Mouse (Mus musculus): ENCODE data around the gene Wbp2.
"Not testable (repeated sequence)": the region's sequence is repeated elsewhere in the genome, so short reads cannot be mapped to it uniquely, and the experiment has no call there.

Gene Wbp2

DNA sequence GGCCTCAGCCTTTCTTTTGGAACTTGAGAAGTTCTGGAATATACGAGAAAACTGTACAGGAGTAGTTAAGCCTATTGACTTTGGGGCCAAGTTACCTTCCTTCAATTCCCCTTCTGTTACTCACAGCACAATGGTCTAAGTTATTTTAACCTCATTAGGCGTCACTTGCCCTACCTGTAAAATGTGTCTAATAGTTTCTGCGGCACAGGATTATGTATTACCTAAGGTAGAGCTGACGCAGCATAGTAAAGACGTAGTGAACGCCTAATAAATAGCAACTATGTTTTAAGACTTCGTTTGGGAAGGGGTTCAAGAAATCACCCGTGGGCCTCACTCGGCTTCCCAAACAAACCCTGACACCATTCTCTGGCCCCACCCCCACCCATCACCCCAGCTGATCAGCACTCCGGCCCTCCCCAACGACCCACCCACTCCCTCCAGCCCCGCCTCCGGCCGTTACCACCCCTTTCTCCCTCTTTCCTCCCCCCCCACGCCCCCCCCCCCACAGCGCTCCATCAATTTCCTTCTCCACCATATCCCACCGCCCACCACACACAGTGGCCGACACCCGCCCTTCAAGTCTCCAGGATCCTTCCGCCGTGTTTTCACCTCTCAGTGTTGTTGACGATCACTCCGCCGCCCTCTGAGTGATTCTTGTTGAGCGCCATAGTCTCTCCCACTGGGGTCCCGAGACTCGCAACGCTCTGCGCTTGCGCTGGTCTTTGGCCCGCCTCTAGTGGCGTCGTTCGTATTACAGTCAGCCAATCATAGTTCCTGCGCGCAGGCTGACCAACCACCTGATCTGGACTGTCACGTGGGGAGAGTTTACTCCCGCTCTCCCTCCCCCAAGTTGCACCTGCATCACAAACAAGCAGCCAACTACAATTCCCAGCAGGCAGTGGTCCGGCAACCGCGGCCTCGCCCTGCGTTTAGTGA lies at the start of gene Wbp2:
Wbp2 (minus strand) TSS at position 738 of the 936 bp plus-strand sequence.
- peak; percentile 99 for DNase-seq (ENCODE audit: low read depth)

DNA sequence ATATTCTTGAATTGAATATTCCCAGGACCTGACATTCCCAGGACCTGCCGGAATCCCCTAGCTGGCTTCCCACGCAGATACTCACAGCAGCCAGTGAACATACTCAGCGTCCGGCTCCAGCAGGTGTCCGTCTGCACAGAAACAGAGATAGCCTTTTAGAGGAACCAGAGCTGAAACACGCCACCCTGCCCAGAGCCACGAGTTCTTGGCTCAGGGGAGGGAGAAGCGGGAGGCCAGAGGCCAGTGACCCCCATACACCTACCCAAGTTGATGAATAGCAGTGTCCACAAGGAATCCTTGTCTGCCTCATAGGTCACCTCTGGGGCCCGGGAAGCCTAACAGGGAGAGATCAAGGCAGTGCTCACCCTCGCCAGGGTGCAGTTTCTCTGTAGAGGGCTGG lies 47.4 kb upstream of the Wbp2 start:
- no peak for DNase-seq (ENCODE audit: low read depth)

DNA sequence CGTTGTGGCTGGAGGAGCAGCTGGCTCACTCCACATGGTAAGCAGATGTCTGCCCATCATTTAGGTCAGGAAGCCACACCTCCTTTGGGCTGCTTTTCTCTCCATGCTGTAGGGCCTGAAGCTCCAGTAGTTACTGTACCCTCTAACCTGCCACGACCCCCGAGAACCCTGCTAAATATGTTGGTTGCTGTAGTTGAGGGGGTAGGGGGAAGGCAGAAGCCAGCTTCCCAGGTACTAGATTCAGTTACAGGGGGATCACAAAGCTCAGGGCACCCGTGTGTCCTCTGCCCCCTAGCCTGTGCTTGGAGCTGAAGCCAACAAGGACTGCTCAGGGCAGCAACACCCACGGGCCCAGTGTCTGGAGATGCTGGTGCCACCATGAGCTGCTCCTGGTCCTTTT lies 46.7 kb upstream of the Wbp2 start:
- DNase-seq (ENCODE audit: low read depth): peak; percentile 21

DNA sequence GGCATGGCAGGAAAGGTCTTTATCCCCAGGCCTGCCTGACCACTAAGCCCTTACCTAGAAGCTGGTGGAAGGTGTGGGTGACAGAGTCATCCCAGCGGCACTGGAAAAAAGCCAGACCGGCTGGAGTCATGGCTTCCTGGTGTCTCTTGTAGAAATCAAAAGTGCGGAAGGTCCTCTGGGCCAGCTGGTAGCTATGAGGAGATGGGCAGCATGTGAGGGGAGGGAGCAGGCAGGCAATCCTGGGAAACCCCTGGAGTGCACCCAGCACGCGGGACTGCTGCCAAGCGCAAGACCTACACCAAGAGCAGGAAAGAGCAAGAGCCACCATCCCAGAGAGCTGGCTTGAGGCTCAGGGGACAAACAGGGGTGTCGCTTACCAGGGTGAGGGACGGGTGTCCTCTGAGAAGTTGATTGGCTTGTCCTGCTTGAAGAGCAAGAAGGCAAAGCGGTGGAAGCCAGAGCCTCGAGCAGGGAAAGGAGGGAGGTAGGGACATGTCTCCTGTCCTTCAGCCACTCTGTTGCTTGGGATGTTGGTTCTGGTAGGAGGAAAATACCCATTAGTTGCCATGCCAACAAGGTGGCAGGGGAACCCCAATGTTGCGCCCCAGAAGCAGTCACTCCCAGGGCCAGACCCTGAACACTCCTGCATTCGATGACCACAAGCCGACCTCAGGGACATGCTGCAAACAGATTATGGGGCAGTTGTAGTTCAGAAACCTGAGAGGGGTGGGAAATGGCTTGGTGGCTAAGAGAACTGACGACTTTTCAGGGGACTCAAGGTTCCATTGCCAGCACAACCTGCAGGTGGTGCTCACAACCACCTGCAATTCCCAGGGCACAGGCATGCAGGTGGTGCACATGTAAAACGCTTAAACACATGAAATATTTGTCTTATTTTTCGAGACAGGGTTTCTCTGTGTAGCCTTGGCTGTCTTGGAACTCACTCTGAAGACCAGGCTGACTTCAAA lies 45.9 kb upstream of the Wbp2 start:
- DNase-seq (ENCODE audit: low read depth): peak; percentile 21

DNA sequence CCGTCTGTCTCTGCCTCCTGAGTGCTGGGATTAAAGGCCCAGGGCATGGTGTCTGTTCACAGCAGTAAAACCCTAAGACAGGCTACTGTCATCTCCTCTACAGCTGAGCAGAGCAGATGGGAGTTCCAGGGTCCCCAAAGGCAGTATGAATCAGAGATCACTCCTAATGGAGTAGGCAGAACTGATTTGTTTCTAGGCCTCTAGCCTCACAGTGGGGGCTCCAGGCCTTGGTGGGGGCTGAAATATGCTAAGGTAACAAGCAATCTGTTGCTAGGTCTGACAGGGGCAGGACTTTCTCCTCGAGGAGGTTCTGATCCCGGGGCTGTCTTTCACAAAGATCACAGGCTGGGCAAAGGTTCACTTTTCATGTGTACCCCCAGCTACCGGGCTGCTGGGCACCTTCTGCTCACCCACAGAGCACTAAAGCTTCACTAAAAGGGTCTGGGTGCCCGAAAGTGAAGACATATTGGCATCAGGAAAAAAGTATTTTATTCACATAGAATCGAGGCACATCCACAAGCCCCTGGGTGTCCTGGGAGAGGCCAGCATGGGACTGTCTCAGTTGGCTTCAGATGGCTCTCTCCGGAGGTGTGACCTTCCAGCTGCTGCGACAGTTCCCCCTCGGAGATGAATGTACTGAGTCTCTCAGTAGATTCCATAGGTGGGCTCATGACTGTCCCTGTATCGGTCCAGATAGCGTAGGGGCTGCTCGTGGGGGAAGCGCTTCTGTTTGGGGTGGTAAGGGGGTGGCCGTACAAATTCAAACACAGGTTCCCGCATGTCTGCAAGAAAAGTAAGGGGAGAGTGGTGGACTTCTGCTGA lies 44.8 kb upstream of the Wbp2 start:
- no peak for DNase-seq (ENCODE audit: low read depth)

DNA sequence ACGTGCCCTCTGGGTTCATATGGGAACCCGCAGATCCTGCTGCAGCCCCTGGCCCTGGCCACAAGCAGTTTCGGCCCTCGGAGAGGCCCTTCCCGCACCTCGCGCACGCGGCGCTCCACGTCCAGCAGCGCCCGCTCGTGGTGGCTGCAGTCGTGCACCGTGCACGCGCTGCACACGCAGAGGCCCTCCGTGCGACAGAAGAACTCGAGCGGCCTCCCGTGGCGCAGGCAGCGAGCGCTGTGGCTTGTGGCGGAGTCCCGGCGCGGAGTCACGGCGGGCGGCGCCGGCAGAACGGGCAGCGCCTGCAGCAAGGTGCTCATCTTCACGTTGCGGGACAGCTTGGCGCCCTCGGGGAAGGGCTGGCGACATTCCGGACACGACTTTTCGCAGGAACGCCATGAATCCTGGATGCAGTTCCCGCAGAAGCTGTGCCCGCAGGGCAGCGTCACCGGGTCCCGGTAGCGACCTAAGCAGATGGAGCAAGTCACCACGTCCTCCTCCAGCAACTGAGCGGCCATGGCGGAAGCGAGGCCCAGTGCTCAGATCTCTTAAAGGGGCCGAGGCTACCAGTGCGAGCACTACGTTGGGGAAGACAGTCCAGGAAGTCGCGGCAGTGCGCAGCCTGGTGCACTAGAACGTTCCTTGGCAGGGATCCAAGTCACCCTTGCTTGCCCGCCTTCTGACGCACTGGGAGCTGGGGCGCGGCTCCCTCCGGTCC lies 43.9 kb upstream of the Wbp2 start, which contains the start of gene Trim65:
Trim65 (minus strand) TSS at position 641 of the 718 bp plus-strand sequence.
- peak; percentile 95 for DNase-seq (ENCODE audit: low read depth)

DNA sequence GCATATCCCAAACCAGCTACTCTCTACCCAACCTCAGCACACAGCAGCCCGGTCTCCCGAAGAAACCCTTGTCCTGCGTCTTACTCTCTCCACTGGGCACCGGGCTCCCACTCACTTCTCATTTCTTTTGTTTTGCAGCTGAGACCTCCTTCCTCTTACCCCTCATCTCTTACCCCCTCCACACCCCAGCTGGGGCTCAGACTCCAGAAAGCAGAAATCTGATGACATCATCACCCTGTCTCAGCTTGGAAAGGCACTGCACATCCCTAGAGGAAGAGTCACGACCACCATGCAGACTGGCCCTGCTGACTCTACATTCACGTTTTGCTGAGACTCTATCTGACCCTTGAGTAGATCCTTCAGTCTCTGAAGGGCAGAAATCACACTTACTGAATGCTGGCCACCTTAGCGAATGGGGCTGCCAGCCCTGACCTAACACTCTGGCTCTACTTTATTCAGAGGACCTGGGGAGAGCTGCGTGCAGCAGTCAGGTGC lies 43.2 kb upstream of the Wbp2 start:
- peak; percentile 48 for DNase-seq (ENCODE audit: low read depth)

DNA sequence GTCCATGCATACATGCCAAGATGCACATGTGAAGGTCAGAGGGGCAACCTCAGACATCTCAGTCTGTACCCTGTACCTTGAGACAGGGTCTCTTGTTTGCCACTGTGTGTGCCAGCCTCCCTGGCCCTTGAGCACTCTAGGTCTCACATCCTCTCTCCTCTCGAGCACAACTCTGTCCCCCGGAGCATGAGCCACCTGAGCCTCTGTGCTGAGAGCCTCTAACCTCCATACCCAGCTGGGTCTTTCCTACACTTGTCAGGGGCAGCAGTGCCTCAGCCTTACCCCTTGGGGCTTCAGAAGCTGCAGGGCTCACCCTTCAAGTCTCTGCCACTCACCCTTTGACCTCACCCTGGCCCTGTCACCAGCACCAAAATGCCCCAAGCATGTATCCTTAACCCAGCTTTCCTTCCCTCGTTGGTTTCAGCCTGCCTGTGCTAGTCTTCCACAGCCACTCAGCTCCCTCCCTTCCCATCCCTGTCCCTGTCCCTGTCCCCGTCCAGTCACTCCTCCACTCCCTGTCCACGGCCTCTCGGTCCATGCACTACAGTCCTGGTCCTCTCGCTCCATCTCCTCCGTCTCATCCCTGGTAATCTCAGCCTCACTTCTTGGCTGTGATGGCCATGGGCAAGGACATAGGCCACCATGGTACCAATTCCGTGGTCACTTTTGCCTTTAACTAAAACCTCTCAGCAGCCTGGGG lies 42.4 kb upstream of the Wbp2 start:
- DNase-seq (ENCODE audit: low read depth): no peak

DNA sequence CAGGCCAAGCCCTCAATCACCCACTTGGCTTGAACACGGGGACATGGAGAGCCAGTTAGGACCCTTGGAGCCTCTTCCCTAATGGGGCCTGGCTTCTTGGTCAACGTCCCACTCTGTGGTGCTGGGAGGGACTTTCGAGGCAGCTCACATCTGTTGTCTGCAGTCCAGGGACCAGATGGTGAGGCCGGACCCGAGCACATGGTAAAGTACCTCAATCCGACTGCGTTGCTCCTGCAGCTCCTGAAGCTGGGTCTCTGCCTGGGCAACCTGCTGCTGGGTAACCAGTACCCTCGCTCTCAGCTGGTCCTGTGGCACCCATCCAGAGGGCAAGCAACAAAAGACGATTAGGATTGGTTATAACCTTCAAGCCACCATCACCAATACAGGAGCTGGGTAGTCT lies 41.2 kb upstream of the Wbp2 start:
- DNase-seq (ENCODE audit: low read depth): no peak

DNA sequence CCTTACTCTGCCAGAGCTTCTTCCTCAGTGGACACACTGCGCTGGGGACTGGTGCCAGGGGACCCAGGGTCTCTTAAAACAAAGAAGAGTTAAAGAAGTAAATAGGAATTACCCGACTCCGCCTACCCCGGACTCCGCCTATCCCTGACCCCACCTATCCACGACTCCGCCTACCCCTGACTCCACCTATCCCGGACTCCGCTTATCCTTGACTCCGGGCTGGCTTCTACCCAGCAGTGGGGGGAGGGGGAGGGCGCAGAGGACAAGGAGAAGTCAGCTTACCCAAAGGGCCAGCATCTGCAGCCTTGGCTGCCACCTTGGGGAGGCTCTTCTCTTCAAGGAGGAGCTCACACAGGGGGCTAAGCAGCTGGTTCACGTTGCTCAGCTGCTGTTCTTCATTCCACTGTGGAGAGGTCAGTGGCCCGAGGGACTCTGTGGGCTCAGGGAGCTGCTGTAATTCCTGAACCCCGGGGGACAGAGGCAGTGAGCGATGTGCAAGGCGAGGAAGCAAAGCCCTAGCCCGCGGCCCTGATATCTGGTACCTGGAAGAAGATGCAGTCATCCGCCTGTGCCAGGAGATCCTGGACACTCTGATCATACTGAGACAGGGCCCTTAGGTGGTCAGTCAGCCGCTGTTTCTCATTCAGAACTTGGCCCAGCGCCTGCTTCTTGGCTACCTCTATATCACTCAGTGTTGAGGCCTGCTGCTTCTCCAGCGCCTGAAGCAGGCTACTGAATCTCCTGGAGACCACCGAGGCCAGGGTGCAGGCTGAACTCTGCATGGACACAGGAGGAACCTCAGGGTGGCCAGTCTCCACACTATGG lies 40.6 kb upstream of the Wbp2 start, which contains the start of gene Trim47:
Trim47 (minus strand) TSS at position 55 of the 825 bp plus-strand sequence.
- peak; percentile 39 for DNase-seq (ENCODE audit: low read depth)

DNA sequence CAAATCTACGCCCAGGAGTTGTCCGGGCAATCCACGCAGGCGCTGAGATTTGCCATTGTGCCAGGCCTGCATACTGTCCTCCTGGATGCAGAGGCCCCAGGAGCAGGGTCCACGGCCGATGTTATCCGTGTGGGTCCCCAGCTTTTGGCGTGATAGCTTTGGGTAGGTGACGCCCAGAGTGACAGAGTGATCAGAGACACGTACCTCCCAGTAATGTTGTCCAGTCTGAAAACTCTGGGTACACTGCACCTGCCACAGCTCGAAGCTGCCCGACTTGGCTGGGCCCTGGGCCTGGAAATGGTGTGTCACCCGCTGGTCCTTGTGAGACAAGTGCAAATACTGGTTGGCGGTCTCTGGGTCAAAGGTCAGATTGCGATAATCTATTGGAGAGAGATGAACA lies 39.5 kb upstream of the Wbp2 start:
- no peak for DNase-seq (ENCODE audit: low read depth)

DNA sequence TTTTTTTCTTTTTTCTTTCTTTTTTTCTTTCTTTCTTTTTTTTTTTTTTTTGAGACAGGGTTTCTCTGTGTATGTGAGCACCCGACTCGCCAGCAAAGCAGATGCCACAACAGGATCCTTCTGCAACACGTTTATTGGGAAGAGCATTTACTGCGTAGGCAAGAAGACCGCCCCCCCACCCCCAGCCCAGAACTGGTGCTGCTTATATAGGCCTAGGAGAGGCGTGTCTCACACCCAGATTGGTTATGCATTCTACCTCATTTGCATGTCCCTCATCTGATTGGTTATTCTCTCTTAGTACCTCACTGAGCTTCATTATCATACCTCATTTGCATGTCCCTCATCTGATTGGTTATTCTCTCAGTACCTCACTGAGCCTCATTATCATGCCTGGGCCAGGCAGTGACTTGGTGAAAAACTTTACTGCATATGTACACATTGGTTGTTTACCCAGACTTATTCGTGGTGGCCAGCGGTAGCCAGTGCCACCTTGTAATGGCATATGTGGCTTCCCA lies 35.0 kb upstream of the Wbp2 start:
- not testable (repeated sequence) for DNase-seq (ENCODE audit: low read depth)

DNA sequence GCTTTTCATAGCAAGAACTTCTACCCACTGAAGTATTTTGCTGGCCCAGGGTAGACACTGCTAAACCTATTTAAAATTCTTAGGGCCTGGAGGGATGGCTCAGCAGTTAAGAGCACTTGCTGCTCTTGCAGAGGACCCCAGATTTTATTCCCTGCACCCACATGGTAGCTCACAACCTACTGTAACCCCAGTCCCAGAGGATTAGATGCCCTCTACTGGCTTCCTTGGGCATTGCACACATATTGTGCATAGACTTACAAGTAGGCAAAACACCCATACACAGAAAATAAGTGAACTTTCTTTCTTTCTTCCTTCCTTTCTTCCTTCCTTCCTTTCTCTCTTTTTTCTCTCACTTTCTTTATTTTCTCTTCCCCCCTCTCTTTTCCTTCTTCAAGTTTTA lies 31.0 kb upstream of the Wbp2 start:
- DNase-seq (ENCODE audit: low read depth): peak; percentile 64

DNA sequence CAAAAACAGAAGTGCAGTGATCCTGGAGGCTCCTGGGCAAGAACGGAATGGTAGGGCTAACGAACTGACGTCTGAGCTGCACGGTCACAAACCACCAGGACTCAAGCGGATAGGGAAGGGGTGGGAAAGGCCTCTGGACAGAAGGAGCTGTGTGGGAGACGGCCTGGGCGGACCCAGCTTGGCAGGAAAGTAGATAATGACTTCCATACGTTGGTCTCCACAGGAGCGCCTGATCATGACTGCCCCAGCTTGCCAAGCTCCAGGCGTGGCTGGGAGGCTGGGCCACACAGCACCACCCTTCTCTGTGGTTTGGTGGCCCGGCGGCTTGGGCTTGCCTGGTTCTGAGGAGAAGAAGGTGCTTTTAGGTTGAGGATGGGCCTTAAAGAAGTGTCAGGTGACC lies 30.4 kb upstream of the Wbp2 start:
- peak; percentile 86 for DNase-seq (ENCODE audit: low read depth)

DNA sequence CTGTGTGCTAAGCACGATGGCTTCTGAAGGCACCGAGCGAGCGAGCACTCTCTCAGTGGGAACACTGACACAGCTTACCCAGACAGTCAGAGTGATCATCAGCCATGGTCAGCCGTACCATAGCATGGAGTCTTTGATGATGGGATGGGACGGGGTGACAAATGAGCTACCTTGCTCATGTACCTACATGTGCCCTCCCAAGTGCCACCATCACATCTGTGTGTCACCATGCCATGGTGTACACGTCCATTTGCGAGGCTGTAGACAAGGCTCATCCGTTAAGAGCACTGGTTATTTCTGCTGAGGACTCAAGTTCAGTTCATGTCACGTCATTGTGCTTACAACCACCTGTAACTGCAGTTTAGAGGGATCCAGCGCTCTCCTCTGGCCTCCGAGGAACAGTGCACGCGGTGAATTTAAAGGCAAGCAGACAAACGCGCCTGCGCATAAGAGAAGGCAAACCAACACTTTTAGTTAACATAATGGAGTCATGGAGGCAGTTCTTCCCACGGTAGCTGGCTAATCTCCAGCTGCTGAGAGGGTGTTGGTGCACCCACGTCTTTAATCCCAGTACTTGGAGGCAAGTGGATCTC lies 24.9 kb upstream of the Wbp2 start:
- DNase-seq (ENCODE audit: low read depth): no peak

DNA sequence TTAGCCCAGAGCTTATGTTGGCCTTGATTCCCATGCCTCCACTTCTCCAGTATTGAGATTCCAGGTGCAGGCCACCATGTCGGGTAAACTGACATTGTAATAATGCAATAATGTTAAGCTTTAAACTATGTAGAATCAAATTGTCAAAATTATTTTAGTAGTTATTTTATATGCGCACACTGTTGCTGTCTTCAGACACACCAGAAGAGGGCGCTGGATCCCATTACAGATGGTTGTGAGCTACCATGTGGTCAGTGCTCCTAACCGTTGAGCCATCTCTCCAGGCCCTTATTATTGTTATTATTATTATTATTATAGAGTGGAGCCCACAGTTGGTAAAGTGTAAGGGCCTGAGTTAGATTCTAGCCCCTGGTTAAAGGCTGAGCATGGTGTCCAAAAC lies 24.3 kb upstream of the Wbp2 start:
- no peak for DNase-seq (ENCODE audit: low read depth)

DNA sequence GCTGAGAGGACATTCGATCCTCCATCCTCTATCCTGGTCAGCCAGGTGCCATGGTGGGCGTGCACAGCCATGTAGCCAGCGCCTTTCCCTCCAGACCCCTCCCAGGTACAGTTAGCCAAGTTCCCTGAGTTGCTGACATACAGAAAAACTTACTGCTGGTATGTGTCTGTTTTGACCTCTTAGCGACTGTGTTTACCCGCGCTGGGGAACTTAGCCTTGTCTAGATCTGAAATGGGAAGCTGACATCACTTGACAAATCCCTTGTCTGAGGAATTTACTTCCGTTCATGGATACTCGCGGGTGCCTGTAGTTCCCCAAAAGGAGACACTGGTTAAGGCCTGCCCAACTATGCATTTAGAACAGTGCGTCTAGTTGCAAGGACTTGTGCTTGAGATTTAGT lies 23.7 kb upstream of the Wbp2 start:
- peak; percentile 68 for DNase-seq (ENCODE audit: low read depth)

DNA sequence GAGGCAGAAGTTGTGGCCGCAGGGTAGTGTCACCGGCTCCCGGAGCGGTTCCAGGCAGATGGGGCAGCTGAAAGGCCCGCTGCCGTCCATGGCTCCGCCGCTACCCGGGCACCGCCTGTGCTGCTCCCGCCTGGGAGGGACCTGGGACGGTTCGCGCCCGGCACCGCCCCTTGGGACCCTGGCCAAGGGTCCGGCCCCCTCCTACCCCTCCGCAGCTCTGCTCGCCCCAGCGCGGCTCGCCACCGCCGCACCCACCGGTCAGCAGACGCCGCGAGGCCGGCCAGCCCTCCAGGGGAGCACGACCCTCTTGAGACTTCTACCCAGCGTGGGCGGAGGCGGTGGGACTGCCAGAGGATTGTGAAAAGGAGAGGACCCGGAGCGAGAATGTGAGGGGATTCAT lies 23.3 kb upstream of the Wbp2 start:
- peak; percentile 92 for DNase-seq (ENCODE audit: low read depth)

Data from NIH3T3 (cell line).